Mouse (Mus musculus) induced T-regulatory cell, adult 2 months (primary cell): ENCODE measurements around the gene Fzr1.

Experiments
- DNase-seq: peaks from one replicate; pipeline ENCODE4 v3.0.0-alpha.2; 2012; ENCODE audit warnings: low read depth

Fzr1 gene

DNA sequence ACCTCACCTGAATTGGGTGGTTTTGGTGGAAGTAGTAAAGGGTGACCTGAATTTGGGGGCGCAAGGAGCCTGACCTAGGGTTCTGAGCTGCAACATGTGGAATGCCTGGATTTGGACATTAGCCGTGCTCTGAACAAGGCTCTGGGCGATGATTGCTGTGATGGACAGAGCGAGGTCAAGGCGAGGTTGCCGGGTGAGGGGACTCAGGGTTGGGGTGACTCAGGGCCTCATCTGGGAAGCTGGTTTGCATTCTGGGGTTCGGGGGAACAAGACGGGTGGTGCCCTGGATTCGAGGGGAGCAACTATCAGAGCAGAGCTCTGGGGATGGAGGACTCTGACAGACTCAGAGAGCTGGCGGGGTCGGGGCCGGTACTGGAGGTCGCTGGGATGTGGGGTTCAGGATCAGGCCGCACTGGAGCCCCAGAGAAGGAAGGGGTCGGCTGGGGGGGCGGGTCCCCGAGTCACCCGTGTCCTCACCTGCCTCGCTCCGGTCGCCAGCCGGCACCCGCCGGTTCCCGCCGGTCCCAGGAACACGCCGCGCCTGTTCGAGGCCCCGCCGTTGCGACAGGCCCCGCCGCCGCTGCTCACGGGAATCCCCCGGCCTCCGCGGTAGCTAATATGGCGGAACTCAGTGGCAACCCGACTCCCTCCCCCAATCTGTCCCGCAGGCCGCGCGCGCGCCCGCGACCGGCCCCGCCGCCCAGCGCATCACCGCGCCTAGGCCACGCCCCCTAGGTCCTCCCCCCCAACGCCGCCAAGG, at the start of gene Fzr1:
TSS of gene Fzr1 (minus strand) at position 724 of the 760 bp plus-strand sequence.
- DNase-seq: no peak

- peak; percentile 29 for DNase-seq
These were observed 49.6 kb upstream of the Fzr1 start for GRCm38 (mm10) chr10:81427804-81428506.

DNA sequence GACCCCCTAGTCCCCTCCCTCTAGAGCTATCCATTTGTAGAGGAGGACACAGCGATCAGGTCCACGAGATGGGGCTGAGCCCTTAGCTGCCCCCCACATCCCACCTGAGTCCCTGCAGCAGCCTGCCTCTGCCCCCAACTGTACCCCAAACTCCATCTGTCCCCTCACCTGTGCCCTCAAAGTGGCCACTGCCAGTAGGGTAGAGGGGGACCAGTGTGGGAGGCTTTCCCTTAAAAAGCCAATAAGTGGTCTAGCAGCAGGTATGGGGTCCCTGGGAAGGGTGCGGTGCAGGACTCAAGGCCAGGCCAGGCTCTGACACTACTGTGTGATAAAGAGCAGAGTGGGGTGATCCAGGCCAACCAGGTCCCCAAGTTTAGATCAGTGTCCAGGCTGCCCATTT, 49.0 kb upstream of the Fzr1 start:
- DNase-seq: no peak

DNA sequence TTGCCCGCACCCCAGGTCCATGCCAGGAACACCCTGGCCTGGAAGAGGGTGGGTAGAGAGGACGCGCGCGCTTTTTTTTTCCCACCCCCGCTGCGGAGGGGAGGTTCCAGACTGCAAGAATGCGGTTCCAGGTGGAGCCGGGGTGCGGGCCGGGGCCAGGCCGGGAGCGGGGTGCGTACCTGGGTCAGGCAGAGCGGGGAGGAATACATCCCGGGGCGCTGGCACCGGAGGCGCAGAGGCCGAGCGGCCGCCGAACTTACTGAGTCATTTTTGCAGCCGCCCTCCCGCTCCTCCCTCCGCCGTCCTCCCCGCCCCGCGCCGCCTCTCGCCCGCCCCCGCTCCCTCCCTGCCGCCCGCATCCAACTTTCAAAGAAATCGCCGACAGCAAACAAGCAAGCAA, 48.6 kb upstream of the Fzr1 start:
- DNase-seq: peak; percentile 62

DNA sequence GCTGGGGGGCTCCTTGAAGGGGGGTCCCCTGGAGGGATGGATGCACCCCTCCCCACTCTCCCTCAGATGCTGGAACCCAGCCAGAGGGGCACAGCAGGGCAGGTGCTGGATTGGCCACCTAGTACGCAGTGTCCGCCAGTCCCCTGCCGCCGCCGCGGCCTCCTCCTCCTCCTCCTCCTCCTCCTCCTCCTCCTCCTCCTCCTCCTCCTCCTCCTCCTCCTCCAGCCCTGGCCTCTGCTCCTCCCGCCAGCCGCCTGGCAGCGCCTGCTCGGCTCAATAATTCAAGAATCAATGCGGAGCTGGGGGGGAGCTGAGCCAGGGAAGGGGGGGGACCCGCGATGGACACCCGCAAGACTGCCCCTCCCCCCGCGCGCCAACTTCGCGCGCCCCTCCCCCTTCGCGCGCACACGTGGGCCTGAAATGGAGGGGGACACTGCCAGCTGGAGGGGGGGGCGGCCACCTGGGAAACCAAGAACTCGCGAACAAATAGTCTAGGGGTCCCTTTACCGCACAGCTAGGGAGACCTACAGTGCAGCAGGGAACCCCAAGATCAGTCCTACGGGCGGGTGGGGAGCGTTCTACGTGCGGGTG, 47.9 kb upstream of the Fzr1 start:
- DNase-seq: no peak

DNA sequence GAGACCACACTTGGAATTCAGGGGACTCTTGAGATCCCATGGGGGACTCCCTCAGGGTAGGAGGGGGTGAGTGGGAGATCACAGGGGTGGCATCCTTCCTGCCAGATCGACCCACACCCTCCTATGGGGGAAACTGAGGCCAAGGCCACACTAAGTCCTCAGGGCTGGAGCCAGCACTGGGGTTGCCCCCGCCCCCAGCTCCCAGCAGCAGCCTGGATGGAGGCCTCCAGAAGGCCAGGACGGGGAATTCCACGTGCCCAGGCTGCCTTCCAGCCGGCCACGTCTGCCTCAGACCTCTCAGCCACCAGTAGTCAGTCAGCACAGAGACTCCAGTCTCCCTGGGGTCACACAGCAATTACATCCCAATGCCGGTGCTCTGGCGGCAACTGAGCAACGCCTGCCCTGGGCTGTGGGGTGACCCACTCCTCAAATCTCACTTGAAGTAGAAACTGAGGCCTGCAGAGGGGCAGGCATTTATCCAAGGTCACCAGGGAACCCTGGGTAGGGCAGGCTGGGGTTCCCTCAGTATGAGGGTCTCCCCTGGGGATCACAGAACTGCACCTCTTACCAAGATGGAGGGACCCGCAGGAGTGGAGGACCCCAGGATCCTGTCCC, 47.0 kb upstream of the Fzr1 start:
- peak; percentile 19 for DNase-seq

GRCm38 (mm10) chr10:81424246-81425051, 46.1 kb upstream of the Fzr1 start:
- peak; percentile 9 for DNase-seq

DNA sequence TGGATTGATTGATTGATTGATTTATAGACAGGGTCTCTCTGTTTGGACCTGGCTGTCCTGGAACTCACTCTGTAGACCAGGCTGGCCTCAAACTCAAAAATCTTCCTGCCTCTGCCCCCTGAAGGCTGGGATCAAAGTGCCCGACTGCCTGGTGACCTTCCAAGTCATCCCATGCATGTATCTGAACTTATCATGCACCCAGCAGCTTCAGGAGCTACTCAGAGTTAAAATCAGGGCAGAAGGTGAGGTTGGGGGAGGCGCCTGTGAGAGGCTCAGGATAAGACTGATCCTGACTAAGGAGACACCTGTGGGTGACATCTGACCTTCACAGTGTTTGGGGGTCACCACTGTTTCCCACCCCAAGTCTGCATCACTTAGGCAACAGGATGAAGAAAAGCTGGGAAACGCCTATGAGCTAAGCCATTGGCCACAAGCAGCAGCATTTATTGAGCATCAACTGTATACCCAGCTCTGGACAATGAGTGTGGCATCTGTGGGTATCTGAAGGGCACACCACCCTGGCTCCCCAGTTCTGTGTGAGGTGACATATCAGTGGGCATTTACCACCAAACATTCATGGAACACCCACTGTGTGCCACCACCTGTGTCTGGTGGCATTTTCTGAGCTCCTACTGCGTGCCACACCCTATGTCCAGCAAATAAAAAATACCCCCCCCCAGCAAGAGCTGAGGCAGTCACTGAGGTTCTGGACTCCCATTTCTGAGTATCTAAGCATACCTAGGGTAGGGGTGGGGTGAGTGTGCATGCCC, 45.3 kb upstream of the Fzr1 start:
- DNase-seq: peak; percentile 14

DNA sequence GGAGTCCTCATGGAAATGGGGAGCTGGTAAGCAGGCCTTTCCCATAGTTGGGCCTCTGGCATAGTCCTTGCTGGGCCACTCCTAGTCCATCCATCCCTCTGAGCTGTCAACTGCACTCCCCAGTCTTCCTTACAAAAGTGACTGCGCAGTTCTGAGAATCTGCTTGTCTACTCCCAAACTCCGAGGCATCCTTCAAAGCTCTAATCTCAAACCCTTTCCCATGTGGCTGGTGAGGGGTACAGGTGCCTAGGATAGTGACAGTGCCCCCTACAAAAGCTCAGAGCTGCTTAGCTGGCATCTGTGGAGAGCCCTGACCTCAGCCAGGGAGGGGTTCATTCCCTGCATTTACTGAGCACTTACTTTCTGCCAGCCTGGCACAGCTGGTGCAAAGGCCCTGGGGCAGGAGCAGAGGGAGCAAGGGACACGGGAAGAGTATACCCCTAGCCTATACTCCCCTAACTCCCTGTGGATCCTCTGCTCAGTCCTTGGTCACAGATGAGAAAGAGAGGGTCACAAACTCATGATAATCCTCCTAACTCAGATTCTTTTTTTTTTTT, 44.4 kb upstream of the Fzr1 start:
- no peak for DNase-seq

DNA sequence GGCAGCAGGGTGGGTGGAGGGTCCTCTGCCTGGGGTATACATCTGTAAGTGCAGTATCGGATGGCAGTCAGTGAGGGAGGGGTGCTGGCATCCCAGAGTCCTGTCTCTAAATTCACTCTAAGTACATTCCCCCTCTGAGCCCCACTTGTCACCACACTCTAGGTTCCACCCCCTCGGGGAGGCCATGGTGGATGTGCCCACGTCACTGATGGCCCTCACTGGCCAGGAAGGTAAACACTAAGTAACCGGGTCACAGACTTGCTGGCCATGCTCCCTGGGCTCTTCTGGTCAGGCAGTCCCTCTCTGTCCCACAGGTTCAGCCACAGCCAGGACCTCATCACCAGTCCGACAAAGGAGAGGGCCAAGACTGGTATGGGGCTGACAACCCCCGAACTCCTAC, 43.9 kb upstream of the Fzr1 start:
- DNase-seq: no peak

DNA sequence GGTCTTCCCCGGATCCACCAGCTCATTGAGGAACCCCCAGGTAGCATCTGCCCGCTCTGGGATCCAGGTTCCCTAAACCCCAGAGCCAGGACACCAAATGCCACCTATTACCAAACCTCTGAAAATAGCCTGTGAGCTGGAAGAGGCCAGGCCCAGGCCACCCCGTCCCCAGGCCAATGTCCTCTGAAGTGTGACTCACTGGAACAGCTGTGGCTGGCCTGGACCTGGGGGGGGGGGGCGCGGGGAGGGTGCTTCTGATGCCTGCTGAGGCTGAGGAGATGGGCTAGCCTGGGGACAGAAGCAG, 43.4 kb upstream of the Fzr1 start:
- DNase-seq: no peak

DNA sequence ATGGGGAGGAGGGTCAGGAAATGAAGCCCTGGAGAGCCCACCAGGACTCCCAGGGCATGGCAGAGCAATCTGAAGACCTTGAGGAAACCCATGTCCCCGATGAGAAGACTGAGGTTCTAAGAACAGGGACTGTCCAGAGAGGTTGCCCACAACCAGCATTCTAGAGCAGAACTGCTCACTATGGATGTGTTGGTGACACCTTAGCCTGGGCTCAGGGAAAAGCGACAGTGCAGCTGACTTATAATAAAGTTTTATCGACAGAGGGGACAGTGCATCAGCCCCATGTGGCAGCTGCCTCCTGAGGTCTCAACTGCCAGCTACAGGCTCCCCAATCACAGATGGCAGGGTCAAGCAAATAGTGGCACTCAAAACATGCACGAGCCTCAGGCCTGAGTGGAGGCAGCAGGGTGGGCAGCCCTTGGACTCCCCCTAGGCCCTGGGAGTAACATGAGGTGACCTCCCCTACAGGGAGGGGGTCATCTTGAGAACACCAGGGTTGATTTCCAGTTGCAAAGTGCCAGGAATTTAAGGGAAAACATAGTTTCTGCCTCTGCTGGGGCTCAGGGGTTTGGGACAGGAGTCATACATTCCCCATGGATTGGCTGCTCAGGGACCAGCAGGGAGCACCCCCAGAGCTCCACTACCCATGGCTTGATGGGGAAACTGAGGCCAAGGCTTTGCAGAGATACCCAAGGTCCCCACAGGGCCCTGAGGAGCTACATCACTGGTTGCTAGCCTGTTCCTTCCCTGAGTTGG, 42.9 kb upstream of the Fzr1 start:
- no peak for DNase-seq

DNA sequence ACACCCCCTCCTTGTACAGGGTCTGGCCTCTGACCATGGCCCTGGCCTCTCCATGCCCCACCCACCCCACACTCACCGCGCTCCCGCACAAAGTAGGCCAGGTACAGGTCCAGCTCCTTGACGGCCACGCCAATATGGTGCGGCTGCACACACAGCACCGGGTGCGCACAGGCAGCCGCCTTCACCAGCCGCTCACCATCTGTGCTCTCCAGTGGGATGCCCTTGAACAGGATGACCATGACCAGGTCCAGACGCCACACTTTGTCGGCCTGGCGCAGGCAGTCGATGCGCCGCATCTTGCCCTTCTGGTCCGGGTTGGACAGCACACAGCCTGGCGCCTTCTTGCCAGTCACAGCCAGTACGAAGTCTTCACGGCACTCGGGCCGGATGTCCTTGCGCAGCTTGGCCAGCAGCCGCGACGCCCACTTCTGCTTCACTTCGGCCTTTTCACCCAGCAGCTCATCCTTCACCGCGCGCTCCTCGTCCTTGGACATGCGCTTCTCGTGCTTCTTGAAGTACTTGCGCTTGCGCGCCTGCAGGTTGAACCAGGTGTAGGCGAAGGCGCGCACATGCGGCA, 42.0 kb upstream of the Fzr1 start:
- no peak for DNase-seq

GRCm38 (mm10) chr10:81419111-81419928, 41.0 kb upstream of the Fzr1 start:
- DNase-seq: no peak

- no peak for DNase-seq
These were observed 40.1 kb upstream of the Fzr1 start for GRCm38 (mm10) chr10:81418216-81419070.

- no peak for DNase-seq
These were observed 39.2 kb upstream of the Fzr1 start for GRCm38 (mm10) chr10:81417227-81418215.
